ENCODE assay signal across 8 mouse cellular contexts in genomic region chr5:135674349-135674775, GRCm38 (mm10). TPM values are rescaled to one million over a fixed set of nuclear protein-coding genes. Genes with fewer than 3 reads are reported as not detected.
DNase-seq lines count a peak whose midpoint lies in the region; ATAC-seq and TF ChIP-seq lines count a peak whose summit lies in the region.

No protein-coding gene starts in this region.

- H3K27ac ChIP-seq in lung, postnatal 0 days (ENCODE audit: low read length), result no peak overlapping the region
- H3K27ac ChIP-seq in hindbrain, embryonic 16.5 days (ENCODE audit: low read depth, low read length), result peak overlapping the region; percentile 71
- peak overlapping the region; percentile 90 for H3K27ac ChIP-seq in liver, postnatal 0 days (ENCODE audit: low read depth)

- no peak overlapping the region for H3K4me2 ChIP-seq in lung, postnatal 0 days (replicated peaks; ENCODE audit: low read depth, low read length)
- no peak overlapping the region; the same call in 1 of the 2 replicates for H3K4me2 ChIP-seq in hindbrain, embryonic 16.5 days (ENCODE audit: low read length)
- H3K4me2 ChIP-seq in liver, postnatal 0 days (ENCODE audit: low read depth, low read length), result peak overlapping the region; percentile 36; the same call in 1 of the 2 replicates

- peak; percentile 78 for DNase-seq in lung, postnatal 0 days (ENCODE audit: low spot score)
- DNase-seq in lung, postnatal 4 days, result no peak
- peak; percentile 64 for DNase-seq in liver, postnatal 0 days
- no peak for DNase-seq in adrenal gland, postnatal 25 days
- no peak for DNase-seq in urinary bladder, postnatal 25 days (ENCODE audit: low spot score)
- DNase-seq in cerebellum, postnatal 10 days, result no peak
- no peak for DNase-seq in cerebellum, adult 9-10 months

- no peaks in the 10 kb centered on the region for H3K9me3 ChIP-seq in lung, postnatal 0 days (ENCODE audit: low read length)
- no peaks in the 10 kb centered on the region for H3K9me3 ChIP-seq in hindbrain, embryonic 16.5 days (ENCODE audit: control insufficient read depth, low read length)
- no peaks in the 10 kb centered on the region for H3K9me3 ChIP-seq in liver, postnatal 0 days (ENCODE audit: low read length)

- ATAC-seq in lung, postnatal 0 days, result peak; percentile 48
- ATAC-seq in hindbrain, embryonic 16.5 days, result peak; percentile 53; the same call in 1 of the 2 replicates
- peak; percentile 83 for ATAC-seq in liver, postnatal 0 days

- no peak overlapping the region for H3K4me3 ChIP-seq in lung, postnatal 0 days (ENCODE audit: low read depth, low read length)
- no peak overlapping the region for H3K4me3 ChIP-seq in hindbrain, embryonic 16.5 days (ENCODE audit: low read length)
- no peak overlapping the region for H3K4me3 ChIP-seq in liver, postnatal 0 days (ENCODE audit: low read depth, low read length)

- no peak for TF ChIP-seq EP300 in lung, postnatal 0 days (IDR thresholded peaks at IDR 0.05)
- TF ChIP-seq EP300 in liver, postnatal 0 days (IDR thresholded peaks at IDR 0.05; ENCODE audit: low read depth), result peak; percentile 42; the same call in 1 of the 2 replicates

- H3K9ac ChIP-seq in lung, postnatal 0 days (replicated peaks; ENCODE audit: low read depth), result no peak overlapping the region
- H3K9ac ChIP-seq in hindbrain, embryonic 16.5 days (ENCODE audit: low read depth, low read length), result no peak overlapping the region
- H3K9ac ChIP-seq in liver, postnatal 0 days (replicated peaks), result no peak overlapping the region

- H3K27me3 ChIP-seq in lung, postnatal 0 days (replicated peaks; ENCODE audit: insufficient read depth, low read length), result no peaks in the 10 kb centered on the region
- no peaks in the 10 kb centered on the region for H3K27me3 ChIP-seq in hindbrain, embryonic 16.5 days (replicated peaks; ENCODE audit: control insufficient read depth, insufficient read depth, low read length)
- H3K27me3 ChIP-seq in liver, postnatal 0 days (ENCODE audit: insufficient read depth, low read length), result no peaks in the 10 kb centered on the region

- TF ChIP-seq CTCF in lung, postnatal 0 days (IDR thresholded peaks at IDR 0.05), result no peak
- no peak for TF ChIP-seq CTCF in liver, postnatal 0 days (IDR thresholded peaks at IDR 0.05; ENCODE audit: low read depth)

- H3K36me3 ChIP-seq in lung, postnatal 0 days (ENCODE audit: insufficient read depth, low read length), result no peaks in the 10 kb centered on the region
- H3K36me3 ChIP-seq in hindbrain, embryonic 16.5 days (ENCODE audit: control insufficient read depth, insufficient read depth, low read length), result no peaks in the 10 kb centered on the region
- no peaks in the 10 kb centered on the region for H3K36me3 ChIP-seq in liver, postnatal 0 days (replicated peaks; ENCODE audit: insufficient read depth, low read length)

- no peaks in the 10 kb centered on the region for H3K4me1 ChIP-seq in lung, postnatal 0 days (ENCODE audit: insufficient read depth, low read depth, low read length)
- peaks cover 18% of the 10 kb centered on the region for H3K4me1 ChIP-seq in hindbrain, embryonic 16.5 days (ENCODE audit: control insufficient read depth, insufficient read depth, low read depth, low read length)
- H3K4me1 ChIP-seq in liver, postnatal 0 days (ENCODE audit: insufficient read depth), result peaks cover 20% of the 10 kb centered on the region

- WGBS in lung, postnatal 0 days, result 29% methylated on average over 3 of the region's 3 CpGs
- WGBS in hindbrain, embryonic 16.5 days, result 7% methylated on average over 3 of the region's 3 CpGs
- 14% methylated on average over 3 of the region's 3 CpGs for WGBS in liver, postnatal 0 days (ENCODE audit: insufficient replicate concordance)

RNA-seq across cellular contexts. Expression of gene Por, which starts 4.5 kb away (rescaled TPM):
- 130 and 135 TPM in 2 replicates for polyA plus RNA-seq in lung, postnatal 0 days (2015; fragmentation: Nextera tagmentation; extraction: Ambion mirVana)
- polyA plus RNA-seq in hindbrain, embryonic 16.5 days (2015; fragmentation: Nextera tagmentation; extraction: Ambion mirVana), result 101 and 108 TPM in 2 replicates
- 302 and 303 TPM in 2 replicates for polyA plus RNA-seq in liver, postnatal 0 days (2015; fragmentation: Nextera tagmentation; extraction: Ambion mirVana)
- total RNA-seq in adrenal gland, postnatal 25 days (2021), result 258 and 276 TPM in 2 replicates

RNA-seq across cellular contexts. Expression of gene Rhbdd2, which starts 41.9 kb away (rescaled TPM):
- 24.7 and 25.8 TPM in 2 replicates for polyA plus RNA-seq in lung, postnatal 0 days (2015; fragmentation: Nextera tagmentation; extraction: Ambion mirVana)
- 96.9 and 98.5 TPM in 2 replicates for polyA plus RNA-seq in hindbrain, embryonic 16.5 days (2015; fragmentation: Nextera tagmentation; extraction: Ambion mirVana)
- 22.6 and 28.3 TPM in 2 replicates for polyA plus RNA-seq in liver, postnatal 0 days (2015; fragmentation: Nextera tagmentation; extraction: Ambion mirVana)
- total RNA-seq in adrenal gland, postnatal 25 days (2021), result 33.6 and 51.6 TPM in 2 replicates

Comparison
In these comparisons a context has a peak if more than half of its experiments do, and no peak if none do; other contexts are left out.
1. DNase-seq: peak in lung, postnatal 0 days (single experiment) and liver, postnatal 0 days (single experiment); none in lung, postnatal 4 days (0 of 2), adrenal gland, postnatal 25 days (single experiment), urinary bladder, postnatal 25 days (single experiment), cerebellum, postnatal 10 days (0 of 2) and cerebellum, adult 9-10 months (single experiment).
2. Peak in every context shown above with its lines, with median percentiles within 50 percentile points of each other: ATAC-seq.